Mouse (Mus musculus) ES-Bruce4 (cell line): ENCODE results near the gene Wscd2.

Experiments used
- CTCF ChIP-seq: IDR thresholded peaks from one replicate; pipeline ENCODE4 v1.8.1; 2011; ENCODE audit warnings: low read depth, low read length
- POLR2A ChIP-seq: IDR thresholded peaks from one replicate; pipeline ENCODE4 v1.8.1; 2011; ENCODE audit warnings: low read length; ENCODE audit not compliant: insufficient read depth

DNA sequence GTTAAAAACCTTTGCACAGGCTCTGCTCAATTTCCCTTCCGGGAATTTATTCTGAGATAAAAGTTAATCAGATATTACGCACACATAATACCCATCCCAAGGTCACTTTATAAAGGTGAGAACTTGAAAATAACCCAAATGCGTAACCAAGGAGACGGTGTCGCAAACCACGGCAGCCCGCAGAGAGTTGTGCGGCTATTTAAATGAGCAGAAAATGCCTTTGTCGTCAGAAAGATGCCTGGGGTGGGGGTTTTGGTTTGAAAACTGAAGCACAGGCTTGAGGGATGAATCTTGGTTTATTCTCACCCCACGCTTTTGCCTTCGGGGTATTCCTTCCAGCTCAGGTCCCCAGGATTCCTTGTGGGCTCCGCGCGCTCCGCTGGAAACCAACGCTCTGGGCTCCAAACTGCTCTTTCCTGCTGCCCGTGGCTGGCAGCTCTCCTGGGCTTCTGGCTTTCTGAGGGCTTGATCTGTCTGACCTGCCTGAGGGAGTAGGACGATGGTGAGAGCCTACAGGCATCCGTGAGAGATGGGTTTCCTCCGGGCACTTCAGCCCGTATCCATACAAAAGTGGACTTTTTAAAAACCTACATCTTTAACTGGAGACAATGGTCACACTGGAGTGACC lies 28.0 kb upstream of the Wscd2 start:
- TF ChIP-seq POLR2A = no peak
- TF ChIP-seq CTCF = no peak
